Mouse (Mus musculus): ENCODE results near the gene AL732309.1. TPM values are rescaled to one million over a fixed set of nuclear protein-coding genes. Genes with fewer than 3 reads are reported as not detected.

Gene AL732309.1
- total RNA-seq, 2 experiments from 2014 or later, result 0.82 to 0.99 TPM

DNA sequence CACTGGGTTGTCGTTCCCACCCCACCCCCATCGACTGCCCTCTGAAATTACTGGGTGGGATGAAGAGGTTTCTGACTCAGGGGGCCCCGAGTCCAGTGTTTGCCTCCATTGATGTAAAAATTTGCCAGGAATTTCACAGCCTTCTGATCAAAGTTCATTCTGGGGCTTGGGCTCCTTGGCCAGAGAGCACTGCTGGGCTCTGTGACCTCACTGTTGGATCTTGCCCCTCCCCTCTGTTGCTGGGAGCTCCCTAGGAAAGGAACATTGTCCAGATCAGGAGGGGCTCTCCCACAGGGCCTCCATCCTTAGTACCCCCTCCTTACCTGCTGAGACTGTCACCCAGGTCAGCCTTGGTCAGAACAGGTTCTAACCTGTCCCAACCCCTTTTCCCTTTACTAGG is 32.2 kb downstream of the AL732309.1 start, which contains the start of gene Stpg3:
Gene Stpg3, minus strand, starts transcription at position 194 of the 400 bp plus-strand sequence.
- no peak for DNase-seq

DNA sequence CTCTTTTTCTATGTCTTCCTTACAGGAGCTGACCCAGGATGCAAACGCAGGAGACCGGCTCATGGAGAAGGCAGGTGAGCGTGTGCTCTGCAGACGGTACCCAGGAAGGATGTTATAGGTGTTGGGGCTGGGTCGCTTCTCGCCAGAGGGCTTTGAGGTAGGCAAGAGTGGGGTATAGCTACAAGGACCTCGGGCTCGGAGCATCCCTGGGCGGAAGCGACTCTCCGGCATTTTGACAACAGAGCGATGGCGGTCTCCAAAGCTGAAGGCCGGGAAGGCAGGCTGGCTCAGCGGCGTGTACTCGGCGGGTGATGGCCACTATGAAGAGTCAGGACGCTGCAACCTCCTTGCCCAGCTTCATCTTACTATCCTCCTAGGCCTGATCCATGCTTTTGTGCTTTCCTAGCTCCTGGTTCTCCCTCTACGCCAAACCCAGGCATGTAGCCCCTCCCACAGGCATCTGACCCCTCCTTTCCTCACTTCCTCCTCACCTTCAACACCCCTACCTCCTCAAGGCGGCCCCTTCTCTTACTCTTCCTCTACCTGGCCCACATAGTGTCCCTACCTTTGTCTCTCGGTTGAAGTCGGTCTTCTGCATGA is 33.3 kb downstream of the AL732309.1 start:
- no peak for DNase-seq

DNA sequence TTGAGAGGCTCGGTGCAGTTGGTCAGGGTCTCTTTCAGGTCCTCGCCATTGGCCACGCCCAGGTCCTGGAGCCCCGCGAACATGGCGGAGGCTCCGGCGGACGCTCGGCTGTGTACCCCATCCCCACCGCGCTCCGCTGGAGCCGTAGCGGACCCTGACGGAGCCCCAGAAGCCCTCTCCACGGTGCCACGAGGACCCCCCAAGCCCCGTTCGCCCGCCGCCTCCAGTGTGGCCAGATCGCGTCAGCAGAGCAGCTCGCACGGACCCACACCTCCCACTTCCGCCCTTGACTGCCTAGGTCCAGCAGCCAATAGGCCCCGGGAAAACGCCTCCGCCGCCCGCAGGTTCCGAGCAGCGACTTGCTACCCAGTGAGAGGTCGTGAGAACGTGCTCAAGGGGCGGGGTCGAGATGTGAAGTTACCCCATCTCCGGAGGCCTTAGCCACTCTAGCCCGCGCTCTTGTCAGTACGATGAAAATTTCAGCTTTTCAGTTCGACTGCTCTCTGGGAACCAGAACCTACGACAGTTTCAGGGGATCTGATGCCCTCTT is 35.5 kb downstream of the AL732309.1 start, which contains the start of gene Nelfb:
Gene Nelfb, minus strand, starts transcription at position 369 of the 550 bp plus-strand sequence.
- peak; percentile 89 for DNase-seq

- no peak for DNase-seq
These were observed 36.0 kb downstream of the AL732309.1 start for GRCm38 (mm10) chr2:25210686-25211085.

DNA sequence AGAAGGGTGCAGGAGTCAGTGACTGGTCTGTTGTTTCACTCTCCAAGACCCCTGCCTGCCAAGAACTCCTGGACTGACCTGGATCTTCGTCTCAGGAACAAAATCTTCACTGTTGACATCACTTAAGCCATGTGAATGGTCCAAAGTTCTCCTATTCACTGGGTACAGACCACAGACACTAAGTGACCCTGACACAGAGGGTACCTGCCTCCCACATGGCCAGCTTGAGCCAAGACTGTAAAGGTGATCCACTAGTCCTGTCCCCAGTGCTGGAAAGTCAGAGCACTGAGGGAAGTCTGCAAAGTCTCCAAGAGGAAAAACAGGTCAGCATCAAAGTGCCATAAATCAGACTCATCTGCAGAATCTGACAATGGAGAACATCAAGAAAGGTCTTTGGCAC is 39.1 kb downstream of the AL732309.1 start:
- no peak for DNase-seq

GRCm38 (mm10) chr2:25203631-25204214 is 42.9 kb downstream of the AL732309.1 start:
- no peak for DNase-seq

DNA sequence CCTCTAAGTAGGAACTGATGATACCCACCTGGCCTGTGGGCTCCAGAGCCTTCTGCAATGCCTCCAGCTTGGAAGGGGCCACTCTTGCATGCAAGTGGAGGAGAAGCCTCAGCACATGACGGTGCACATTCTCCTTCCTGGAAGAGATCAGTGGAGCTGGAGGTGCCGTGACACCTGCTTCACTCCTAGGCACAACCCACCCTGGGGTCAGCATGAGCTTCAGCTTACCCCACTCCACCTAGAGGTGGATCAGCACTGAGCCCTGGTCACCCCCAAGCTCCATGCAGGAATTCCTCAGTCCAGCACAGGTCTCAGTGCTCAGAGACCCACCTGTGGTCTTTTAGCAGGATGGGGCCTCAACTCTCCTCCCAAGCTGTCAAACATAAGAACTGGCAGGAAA is 46.0 kb downstream of the AL732309.1 start:
- DNase-seq, result no peak

GRCm38 (mm10) chr2:25197946-25198345 is 48.7 kb downstream of the AL732309.1 start:
- no peak for DNase-seq

GRCm38 (mm10) chr2:25197191-25197590 is 49.5 kb downstream of the AL732309.1 start:
- no peak for DNase-seq

DNA sequence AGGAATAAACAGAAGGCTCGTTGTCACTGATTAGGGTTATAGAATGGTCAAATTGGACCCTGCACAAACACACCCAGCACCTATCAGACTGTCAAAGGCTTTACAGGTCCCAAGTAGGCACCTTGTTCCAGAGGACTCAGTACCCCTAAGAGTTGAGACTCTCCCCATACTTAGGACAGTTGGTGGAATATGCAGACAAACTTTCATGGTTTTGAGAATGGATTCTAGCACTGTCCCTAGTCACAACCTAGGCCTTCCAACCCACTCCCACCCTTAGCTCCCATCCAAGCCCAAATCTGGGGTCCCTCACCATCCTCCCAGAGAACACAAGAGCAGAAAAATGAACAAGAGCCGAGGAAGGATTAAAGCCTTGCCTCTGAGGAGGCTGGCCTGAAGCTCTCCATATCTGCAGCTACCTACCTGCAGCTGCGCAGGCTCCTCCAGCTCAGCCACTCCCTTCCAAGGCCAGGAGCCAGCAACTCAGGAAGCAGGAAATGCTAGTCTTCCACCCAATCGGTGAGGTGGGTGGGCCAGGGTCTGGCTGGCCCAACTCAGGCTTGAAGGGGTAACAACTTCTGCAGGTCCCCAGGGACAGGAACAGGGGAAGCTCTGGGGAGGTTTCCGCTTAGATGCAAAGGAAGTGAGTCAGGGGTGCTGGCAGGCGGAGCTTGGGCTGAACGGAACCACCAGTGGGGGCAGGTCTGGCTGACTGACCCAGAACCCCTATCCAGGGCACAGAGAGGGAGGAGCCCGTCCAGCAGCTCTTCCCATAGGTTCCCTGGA is 50.3 kb downstream of the AL732309.1 start, which contains the start of gene Tor4a:
Gene Tor4a, minus strand, starts transcription at position 715 of the 783 bp plus-strand sequence.
- peak; percentile 78 for DNase-seq

DNA sequence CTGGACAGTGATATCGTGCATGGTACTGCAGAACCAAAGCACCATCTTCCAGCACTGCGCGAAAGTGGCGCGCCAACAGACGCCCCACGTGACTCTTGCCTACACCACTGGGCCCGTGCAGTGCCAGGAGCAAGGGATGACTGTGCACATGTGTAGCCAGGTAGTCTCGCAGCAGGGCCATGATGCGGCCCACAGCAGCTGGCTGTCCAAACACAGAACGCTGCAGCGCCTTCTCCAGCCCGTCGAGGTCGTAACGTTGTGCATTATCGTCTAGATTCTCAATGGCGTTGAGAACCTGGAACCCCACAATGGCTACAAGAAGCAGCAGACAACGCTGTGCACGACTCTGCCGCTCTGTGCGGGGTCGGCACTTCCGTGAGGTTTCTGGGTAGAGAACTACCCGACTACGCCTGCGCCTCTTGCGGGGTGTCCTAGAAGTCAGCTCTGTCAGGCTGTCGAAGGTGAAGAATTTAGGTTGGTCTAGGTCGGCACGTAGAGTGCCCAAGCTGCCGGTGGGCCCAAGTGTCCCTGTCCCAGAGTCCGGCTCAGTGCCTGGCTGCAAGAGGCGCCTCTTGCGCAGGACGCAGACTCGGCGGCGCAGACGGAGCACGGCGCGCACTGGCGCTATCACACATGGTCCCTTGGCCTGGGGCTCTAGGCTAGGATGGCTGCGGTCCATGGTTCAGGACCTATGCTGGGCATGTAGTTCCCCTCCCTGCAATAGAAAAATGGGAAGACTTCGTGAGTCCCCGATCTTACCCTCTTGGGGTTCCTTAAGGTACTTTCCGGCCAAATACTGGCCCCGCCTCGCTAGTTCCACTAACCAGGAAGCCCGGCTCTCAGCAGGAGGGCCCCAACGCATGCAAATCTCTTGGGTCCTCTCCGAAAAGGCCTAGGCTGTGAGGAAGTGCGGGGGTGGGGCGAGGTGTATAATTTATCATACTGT is 51.2 kb downstream of the AL732309.1 start:
- DNase-seq, result no peak

Other genes starting within 250 kb of the AL732309.1 start
- gene Nsmf, start 192.5 kb downstream of the AL732309.1 start, total RNA-seq (2021), result 10 to 100 TPM; 12.8 to 15.9 TPM
- gene Entpd8, start 166.6 kb downstream of the AL732309.1 start, total RNA-seq (2021), result not detected
- gene Noxa1, start 151.7 kb downstream of the AL732309.1 start, total RNA-seq (2021), result not detected
- 1 to 10 TPM; 3.6 to 6.7 TPM for gene Nrarp, start 66.1 kb downstream of the AL732309.1 start, total RNA-seq (2021)
- 1 to 10 TPM; 1.1 to 1.3 TPM for gene Tor4a, start 50.0 kb downstream of the AL732309.1 start, total RNA-seq (2021)
- gene Nelfb, start 35.4 kb downstream of the AL732309.1 start, total RNA-seq (2021), result 10 to 100 TPM; 20.5 to 22.3 TPM
- not detected for gene Stpg3, start 32.2 kb downstream of the AL732309.1 start, total RNA-seq (2021)
- not detected for gene Fam166a, start 28.1 kb downstream of the AL732309.1 start, total RNA-seq (2021)
- gene Tubb4b, start 22.2 kb downstream of the AL732309.1 start, total RNA-seq (2021), result 100 to 1,000 TPM; 167 to 293 TPM
- gene Slc34a3, start 12.5 kb downstream of the AL732309.1 start, total RNA-seq (2021), result not detected
- gene Rnf224, start 10.1 kb downstream of the AL732309.1 start, total RNA-seq (2021), result not detected
- under 1 TPM; 0.56 to 0.75 TPM for gene Rnf208, start 4.6 kb downstream of the AL732309.1 start, total RNA-seq (2021)
- gene Cysrt1, start 4.4 kb downstream of the AL732309.1 start, total RNA-seq (2021), result not detected
- gene Tmem203, start 8.6 kb upstream of the AL732309.1 start, total RNA-seq (2021), result 10 to 100 TPM; 10.3 to 11.3 TPM
- 1 to 10 TPM; 2.1 to 2.9 TPM for gene Tprn, start 15.8 kb upstream of the AL732309.1 start, total RNA-seq (2021)
- 10 to 100 TPM; 31.6 to 33.0 TPM for gene Ssna1, start 25.6 kb upstream of the AL732309.1 start, total RNA-seq (2021)
- 10 to 100 TPM; 27.0 to 27.3 TPM for gene Anapc2, start 25.6 kb upstream of the AL732309.1 start, total RNA-seq (2021)
- not detected for gene Tmem210, start 41.3 kb upstream of the AL732309.1 start, total RNA-seq (2021)
- not detected for gene Lrrc26, start 43.1 kb upstream of the AL732309.1 start, total RNA-seq (2021)
- under 1 TPM in 1 of 2 experiments, not detected in 1; 0.08 TPM for gene Grin1, start 72.3 kb upstream of the AL732309.1 start, total RNA-seq (2021)
- 10 to 100 TPM; 11.9 to 15.4 TPM for gene Man1b1, start 85.5 kb upstream of the AL732309.1 start, total RNA-seq (2021)
- 10 to 100 TPM; 10.1 to 10.4 TPM for gene Dpp7, start 109.5 kb upstream of the AL732309.1 start, total RNA-seq (2021)
- 1 to 10 TPM; 2.8 to 4.6 TPM for gene Uap1l1, start 118.8 kb upstream of the AL732309.1 start, total RNA-seq (2021)
- under 1 TPM; 0.19 to 0.33 TPM for gene Sapcd2, start 125.5 kb upstream of the AL732309.1 start, total RNA-seq (2021)
- gene Entpd2, start 149.0 kb upstream of the AL732309.1 start, total RNA-seq (2021), result 1 to 10 TPM; 9.1 to 9.4 TPM
- 10 to 100 TPM; 15.0 to 25.1 TPM for gene Npdc1, start 152.5 kb upstream of the AL732309.1 start, total RNA-seq (2021)
- not detected for gene Fut7, start 176.4 kb upstream of the AL732309.1 start, total RNA-seq (2021)
- 10 to 100 TPM; 12.5 to 16.2 TPM for gene Abca2, start 181.8 kb upstream of the AL732309.1 start, total RNA-seq (2021)
- under 1 TPM; 0.35 to 0.64 TPM for gene Clic3, start 210.0 kb upstream of the AL732309.1 start, total RNA-seq (2021)
- gene Paxx, start 214.2 kb upstream of the AL732309.1 start, total RNA-seq (2021), result 10 to 100 TPM; 13.7 to 16.2 TPM
- not detected for gene Ptgds, start 223.2 kb upstream of the AL732309.1 start, total RNA-seq (2021)
- not detected for gene Lcn12, start 247.0 kb upstream of the AL732309.1 start, total RNA-seq (2021)

Measured in gastrocnemius, postnatal 25 days (tissue).